Mouse (Mus musculus) hindbrain, embryonic 13.5 days (tissue): Measurements from ENCODE around the gene Mgll. TPM values are rescaled to one million over a fixed set of nuclear protein-coding genes. Genes with fewer than 3 reads are reported as not detected.

ENCODE experiments used
- ATAC-seq: fragments of 200-750 bp; cut with Nextera tagmentation; 2 replicates; pipeline ENCODE4 v1.8.0; 2017; ENCODE audit warnings: moderate TSS enrichment; ENCODE audit not compliant: low FRiP score
- H3K27ac ChIP-seq: fragments of 300-500 bp; sonication (generic); 2 replicates; pipeline ENCODE4 v1.5.1; 2015; ENCODE audit warnings: inconsistent platforms, mild to moderate bottlenecking, moderate library complexity
- H3K27me3 ChIP-seq: fragments of 300-500 bp; sonication (generic); 2 replicates; pipeline ENCODE4 v1.6.1; 2015; ENCODE audit warnings: mild to moderate bottlenecking, inconsistent platforms
- H3K36me3 ChIP-seq: fragments of 300-500 bp; sonication (generic); 2 replicates; pipeline ENCODE4 v1.6.1; 2015; ENCODE audit warnings: mild to moderate bottlenecking, inconsistent platforms
- H3K4me1 ChIP-seq: fragments of 300-500 bp; sonication (generic); replicated peaks from 2 replicates; pipeline ENCODE4 v1.6.1; 2015; ENCODE audit warnings: inconsistent platforms
- H3K4me2 ChIP-seq: fragments of 300-500 bp; sonication (generic); 2 replicates; pipeline ENCODE4 v1.6.1; 2015; ENCODE audit warnings: inconsistent platforms, mild to moderate bottlenecking, moderate library complexity
- H3K4me3 ChIP-seq: fragments of 300-500 bp; sonication (generic); 2 replicates; pipeline ENCODE4 v1.5.1; 2015; ENCODE audit warnings: mild to moderate bottlenecking, inconsistent platforms
- H3K9ac ChIP-seq: fragments of 300-500 bp; sonication (generic); 2 replicates; pipeline ENCODE4 v1.6.1; 2015; ENCODE audit warnings: mild to moderate bottlenecking, inconsistent platforms
- H3K9me3 ChIP-seq: fragments of 300-500 bp; sonication (generic); 2 replicates; pipeline ENCODE4 v1.6.1; 2016; ENCODE audit warnings: inconsistent platforms
- WGBS: fragments of 180-500 bp; shearing (Covaris S2); methylation state at CpG from one replicate; pipeline ENCODE4 v1.1.7; 2015; 5-methylcytosine and 5-hydroxymethylcytosine counted together
- polyA plus RNA-seq: library from polyadenylated mRNA; unstranded; fragments of >200 nt; fragmentation: Nextera tagmentation; extraction: Ambion mirVana; gene quantifications from 2 replicates; pipeline ENCODE4 v1.2.1, GENCODE M21; 2015

Gene Mgll
- polyA plus RNA-seq, 1 experiment from 2014 or later: 21.3 TPM

DNA sequence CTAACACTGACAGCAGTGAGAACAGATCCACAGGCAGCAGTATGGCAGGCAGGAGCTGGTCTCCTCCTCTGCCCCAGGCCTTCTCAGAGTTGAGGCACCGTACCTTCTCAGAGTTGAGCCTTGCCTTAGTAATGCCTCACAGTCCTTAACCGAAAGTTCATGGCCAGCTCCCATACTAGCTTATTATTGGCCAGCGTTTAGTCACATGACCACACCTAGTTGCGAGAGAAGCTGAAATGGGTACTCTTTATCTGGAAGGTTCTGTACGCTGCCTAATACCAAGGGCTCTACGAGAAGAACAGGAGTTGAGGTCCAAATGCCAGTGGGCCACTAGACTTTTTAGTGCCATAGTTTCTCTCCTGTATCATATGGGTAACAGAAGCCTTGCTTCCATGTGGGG is 97.1 kb downstream of the Mgll start:
- H3K4me3 ChIP-seq: no peak overlapping the region
- H3K4me2 ChIP-seq: no peak overlapping the region
- WGBS: 95% methylated on average over 6 of the region's 6 CpGs
- H3K9me3 ChIP-seq: no peaks in the 10 kb centered on the region
- no peak for ATAC-seq
- no peaks in the 10 kb centered on the region for H3K36me3 ChIP-seq
- H3K27ac ChIP-seq: no peak overlapping the region
- H3K4me1 ChIP-seq: 0 out of 2 replicates have a peak, but pooled peaks cover 4% of the 10 kb centered on the region
- 0 out of 2 replicates have a peak, but pooled peaks cover 5% of the 10 kb centered on the region for H3K27me3 ChIP-seq
- no peak overlapping the region for H3K9ac ChIP-seq

DNA sequence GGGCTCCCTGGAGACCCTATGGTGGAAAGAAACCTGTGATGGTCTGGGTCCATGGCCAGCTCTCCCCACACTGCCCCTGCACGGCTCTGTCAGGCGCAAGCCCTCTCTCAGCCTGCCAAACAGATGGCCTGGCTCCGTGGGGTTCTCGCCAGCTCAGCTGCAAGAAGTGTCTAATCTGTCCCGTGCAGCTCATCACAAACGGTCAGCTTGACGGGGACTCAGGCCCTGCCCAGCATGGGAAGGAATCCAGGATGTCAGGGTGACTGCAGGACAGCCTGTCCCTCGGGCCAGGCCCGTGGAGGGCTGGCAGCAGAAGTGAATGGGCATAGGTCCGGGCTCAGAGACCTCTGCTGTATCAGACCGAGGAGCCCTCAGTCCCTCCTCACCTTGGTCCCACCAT is 97.7 kb downstream of the Mgll start:
- 65% methylated on average over 11 of the region's 11 CpGs for WGBS
- Histone ChIP-seq H3K4me3 (no peak overlapping the region), H3K27ac (no peak overlapping the region), H3K4me1 (peaks cover 10% of the 10 kb centered on the region), H3K36me3 (no peaks in the 10 kb centered on the region), H3K4me2 (no peak overlapping the region), H3K9ac (no peak overlapping the region), H3K27me3 (0 out of 2 replicates have a peak, but pooled peaks cover 5% of the 10 kb centered on the region), H3K9me3 (no peaks in the 10 kb centered on the region)
- ATAC-seq: no peak

DNA sequence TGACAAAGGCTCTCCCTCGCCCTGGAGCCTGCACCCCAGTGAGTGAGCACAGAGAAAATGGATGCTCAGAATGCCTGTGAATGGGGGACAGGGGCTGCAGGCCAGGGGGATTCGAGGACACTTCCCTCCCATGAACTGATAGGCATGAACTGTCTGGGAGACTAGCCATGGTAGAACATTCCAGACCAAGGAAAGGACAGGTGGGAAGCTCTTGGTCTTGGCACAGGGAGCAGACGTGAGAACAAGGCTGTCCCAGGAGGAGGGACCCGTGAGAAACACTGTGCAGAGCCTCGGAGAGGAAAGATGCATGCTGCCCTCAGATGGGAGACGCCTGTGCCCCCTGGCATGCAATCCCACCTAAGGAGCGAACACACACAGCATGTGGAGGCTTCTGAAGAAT is 100.0 kb downstream of the Mgll start:
- Histone ChIP-seq H3K9me3 (no peaks in the 10 kb centered on the region), H3K9ac (no peak overlapping the region), H3K27ac (no peak overlapping the region), H3K4me1 (peaks cover 22% of the 10 kb centered on the region), H3K36me3 (no peaks in the 10 kb centered on the region), H3K27me3 (0 out of 2 replicates have a peak, but pooled peaks cover 5% of the 10 kb centered on the region), H3K4me2 (no peak overlapping the region), H3K4me3 (no peak overlapping the region)
- ATAC-seq: no peak
- WGBS: 55% methylated on average over 7 of the region's 7 CpGs

DNA sequence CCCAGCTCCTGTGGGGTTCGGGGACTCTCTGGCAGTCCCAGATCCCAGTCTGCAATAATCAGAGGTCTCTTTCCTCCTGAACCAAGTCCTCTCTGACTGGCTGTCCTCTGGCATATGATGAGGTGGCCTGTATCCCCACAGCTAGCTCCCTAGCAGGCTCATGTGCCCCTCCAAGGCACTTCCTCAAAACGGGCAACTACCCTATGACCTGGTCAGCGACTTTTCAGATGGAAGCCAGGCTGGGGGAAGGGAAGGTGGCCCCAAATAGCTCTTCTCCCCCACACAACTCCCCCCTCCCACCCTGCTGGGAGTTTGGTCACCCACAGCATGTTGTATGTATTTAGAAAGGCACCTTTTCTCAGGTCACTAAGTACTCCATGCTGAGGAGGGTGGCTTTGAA is 101.9 kb downstream of the Mgll start:
- no peaks in the 10 kb centered on the region for H3K9me3 ChIP-seq
- 58% methylated on average over 3 of the region's 3 CpGs for WGBS
- peaks cover 22% of the 10 kb centered on the region for H3K4me1 ChIP-seq
- no peaks in the 10 kb centered on the region for H3K36me3 ChIP-seq
- H3K9ac ChIP-seq: no peak overlapping the region
- H3K27ac ChIP-seq: no peak overlapping the region
- no peak overlapping the region for H3K4me3 ChIP-seq
- no peak for ATAC-seq
- 0 out of 2 replicates have a peak, but pooled peaks cover 5% of the 10 kb centered on the region for H3K27me3 ChIP-seq
- no peak overlapping the region for H3K4me2 ChIP-seq

DNA sequence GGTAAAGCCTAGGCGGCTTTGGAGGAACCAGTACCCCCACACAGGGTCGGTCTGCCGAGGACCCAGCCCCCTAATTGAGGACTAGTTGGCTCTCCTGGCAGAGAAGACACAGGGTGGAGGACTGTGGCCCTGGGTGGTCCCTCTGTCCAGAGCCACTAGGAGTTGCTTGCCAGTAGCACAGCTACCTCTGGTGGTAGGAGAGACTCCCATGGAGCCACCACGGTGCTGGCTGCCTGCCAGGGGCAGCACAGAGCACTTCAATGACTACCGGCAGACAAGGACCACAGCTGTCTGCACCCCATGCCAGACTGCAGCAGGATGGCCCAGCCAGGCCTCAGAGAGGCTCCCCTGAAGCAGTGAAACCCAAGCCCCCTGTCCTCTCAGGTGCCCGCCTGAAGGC is 102.3 kb downstream of the Mgll start:
- Histone ChIP-seq H3K4me1 (peaks cover 22% of the 10 kb centered on the region), H3K27ac (peak overlapping the region; percentile 58), H3K4me2 (no peak overlapping the region), H3K9ac (no peak overlapping the region), H3K36me3 (no peaks in the 10 kb centered on the region), H3K9me3 (no peaks in the 10 kb centered on the region), H3K4me3 (no peak overlapping the region), H3K27me3 (0 out of 2 replicates have a peak, but pooled peaks cover 5% of the 10 kb centered on the region)
- WGBS: 37% methylated on average over 6 of the region's 6 CpGs
- ATAC-seq: peak; percentile 27; the same call in 1 of the 2 replicates

DNA sequence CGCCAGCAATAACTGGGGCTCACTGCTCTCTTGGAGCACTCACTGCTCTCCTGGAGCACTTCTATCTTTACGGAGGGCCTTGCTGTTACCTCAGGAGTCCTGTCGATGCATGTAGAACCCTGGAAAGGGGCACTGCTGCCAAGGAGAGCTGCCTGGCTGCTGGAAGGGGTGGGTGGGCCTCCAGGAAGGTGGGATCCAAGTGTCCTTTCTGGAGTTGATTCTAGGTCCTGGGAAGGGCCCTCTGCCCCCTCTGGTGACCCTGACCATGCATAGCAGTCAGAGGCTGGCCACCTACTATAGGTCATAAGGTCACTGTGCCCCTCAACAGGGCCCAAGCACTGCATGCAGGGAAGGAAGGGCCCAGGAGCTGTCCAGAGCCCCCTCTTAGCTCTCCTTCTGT is 102.8 kb downstream of the Mgll start:
- Histone ChIP-seq H3K4me3 (no peak overlapping the region), H3K4me1 (peaks cover 20% of the 10 kb centered on the region), H3K27me3 (0 out of 2 replicates have a peak, but pooled peaks cover 5% of the 10 kb centered on the region), H3K27ac (peak overlapping the region; percentile 58), H3K36me3 (no peaks in the 10 kb centered on the region), H3K4me2 (no peak overlapping the region), H3K9me3 (no peaks in the 10 kb centered on the region), H3K9ac (no peak overlapping the region)
- 50% methylated on average over 3 of the region's 3 CpGs for WGBS
- no peak for ATAC-seq

DNA sequence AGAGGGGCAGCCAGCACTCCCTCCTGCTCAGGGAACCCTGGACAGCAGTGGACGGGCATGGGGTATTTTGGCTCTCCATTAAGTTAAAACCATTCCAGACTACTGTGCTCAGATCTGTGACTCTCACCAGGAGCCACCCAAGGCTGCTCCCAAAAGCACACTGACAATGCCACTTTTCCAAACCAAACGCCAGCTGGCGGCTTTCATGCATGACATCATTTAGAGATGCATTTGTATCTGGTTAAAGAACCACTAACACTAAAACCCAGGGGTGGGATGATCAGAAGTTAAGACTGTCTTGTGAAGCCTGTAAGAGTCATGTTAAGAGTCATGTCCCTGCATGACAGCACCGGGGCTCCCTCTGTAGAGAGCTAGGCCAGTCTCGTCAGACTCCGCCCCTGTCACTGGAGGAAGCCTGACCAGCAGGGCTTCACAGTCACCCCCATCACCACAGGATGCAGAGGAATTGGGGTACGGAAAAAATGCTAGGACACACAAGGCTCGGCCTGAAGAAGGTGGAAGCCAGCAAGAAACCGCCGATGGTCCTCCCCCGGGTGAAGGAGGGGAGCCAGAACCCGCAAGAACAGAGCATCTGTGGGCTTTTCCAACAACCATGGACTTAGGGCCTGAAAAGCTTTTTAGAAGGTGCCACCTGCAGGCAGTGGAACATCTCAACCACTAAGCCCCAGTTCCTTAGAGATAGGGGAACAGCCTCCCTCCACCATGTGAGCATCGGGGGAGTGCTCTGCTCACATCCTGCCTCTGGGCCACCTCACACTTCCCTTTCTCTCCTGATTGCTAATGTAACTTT is 103.4 kb downstream of the Mgll start:
- Histone ChIP-seq H3K27me3 (0 out of 2 replicates have a peak, but pooled peaks cover 5% of the 10 kb centered on the region), H3K36me3 (no peaks in the 10 kb centered on the region), H3K27ac (peak overlapping the region; percentile 58), H3K9me3 (no peaks in the 10 kb centered on the region), H3K4me3 (no peak overlapping the region), H3K9ac (no peak overlapping the region), H3K4me1 (peaks cover 19% of the 10 kb centered on the region), H3K4me2 (no peak overlapping the region)
- no peak for ATAC-seq
- WGBS: 55% methylated on average over 13 of the region's 13 CpGs

DNA sequence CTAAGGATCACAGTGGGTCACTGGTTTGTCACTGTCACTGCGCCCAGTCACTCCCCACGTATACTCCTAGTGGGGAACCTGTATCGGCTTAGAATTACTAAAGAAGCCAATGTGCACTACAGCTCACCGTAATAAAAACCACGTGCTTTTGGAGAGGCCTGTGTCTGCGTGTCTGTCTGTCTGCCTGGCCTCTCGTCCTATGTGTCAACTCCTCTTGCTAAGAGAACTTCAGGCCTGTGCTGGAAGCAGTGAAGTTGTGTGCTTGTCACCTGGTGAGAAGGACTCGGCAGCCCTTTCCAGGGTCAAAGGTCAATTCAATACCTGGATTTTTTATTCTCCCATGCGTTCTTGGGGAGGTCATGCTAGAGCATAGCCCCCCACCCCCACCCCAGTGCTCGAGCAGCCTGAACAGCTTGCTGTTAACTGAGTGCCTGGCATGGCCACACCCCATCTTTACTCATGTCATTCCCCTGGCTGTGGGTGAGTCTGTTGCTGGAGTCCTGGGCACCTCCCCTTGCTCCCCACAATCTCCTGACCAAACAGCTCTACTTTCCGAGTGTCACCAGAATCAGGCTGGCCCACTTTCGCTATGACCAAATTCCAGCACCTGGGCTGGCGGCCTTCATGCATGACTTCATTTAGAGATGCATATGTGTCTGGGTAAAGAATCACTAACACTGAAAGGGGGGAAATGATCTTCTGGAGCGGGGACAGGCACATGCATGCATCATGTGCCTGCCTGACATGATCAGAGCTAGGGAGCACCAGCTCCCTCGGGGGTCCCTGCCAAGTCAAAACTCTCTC is 104.2 kb downstream of the Mgll start:
- H3K9ac ChIP-seq: no peak overlapping the region
- no peaks in the 10 kb centered on the region for H3K9me3 ChIP-seq
- no peak overlapping the region for H3K4me2 ChIP-seq
- H3K36me3 ChIP-seq: no peaks in the 10 kb centered on the region
- 69% methylated on average over 15 of the region's 15 CpGs for WGBS
- peaks cover 19% of the 10 kb centered on the region for H3K4me1 ChIP-seq
- H3K4me3 ChIP-seq: no peak overlapping the region
- H3K27me3 ChIP-seq: 0 out of 2 replicates have a peak, but pooled peaks cover 5% of the 10 kb centered on the region
- ATAC-seq: no peak
- no peak overlapping the region for H3K27ac ChIP-seq

DNA sequence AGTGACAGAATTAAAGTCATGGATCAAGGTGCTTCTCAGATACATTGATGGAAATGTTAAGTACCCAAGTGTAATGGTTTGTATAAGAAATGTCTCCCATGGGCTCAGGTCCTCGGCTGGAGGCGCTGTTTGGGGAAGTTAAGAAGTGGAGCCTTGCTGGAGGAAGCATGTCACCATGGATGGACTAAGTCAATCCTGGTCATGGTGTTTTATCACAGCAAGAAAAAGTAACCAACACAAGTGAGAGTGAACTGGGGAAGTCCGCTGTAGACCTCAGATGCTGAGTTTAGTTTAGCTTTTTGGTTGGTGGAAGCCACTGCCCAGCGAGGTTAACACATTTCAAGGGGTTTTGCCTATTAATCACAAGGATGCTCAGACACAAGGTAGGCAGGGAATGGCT is 105.4 kb downstream of the Mgll start:
- Histone ChIP-seq H3K4me2 (no peak overlapping the region), H3K27ac (no peak overlapping the region), H3K36me3 (no peaks in the 10 kb centered on the region), H3K27me3 (no peaks in the 10 kb centered on the region), H3K4me3 (no peak overlapping the region), H3K4me1 (peaks cover 19% of the 10 kb centered on the region), H3K9ac (no peak overlapping the region), H3K9me3 (no peaks in the 10 kb centered on the region)
- 88% methylated on average over 4 of the region's 4 CpGs for WGBS
- ATAC-seq: no peak

DNA sequence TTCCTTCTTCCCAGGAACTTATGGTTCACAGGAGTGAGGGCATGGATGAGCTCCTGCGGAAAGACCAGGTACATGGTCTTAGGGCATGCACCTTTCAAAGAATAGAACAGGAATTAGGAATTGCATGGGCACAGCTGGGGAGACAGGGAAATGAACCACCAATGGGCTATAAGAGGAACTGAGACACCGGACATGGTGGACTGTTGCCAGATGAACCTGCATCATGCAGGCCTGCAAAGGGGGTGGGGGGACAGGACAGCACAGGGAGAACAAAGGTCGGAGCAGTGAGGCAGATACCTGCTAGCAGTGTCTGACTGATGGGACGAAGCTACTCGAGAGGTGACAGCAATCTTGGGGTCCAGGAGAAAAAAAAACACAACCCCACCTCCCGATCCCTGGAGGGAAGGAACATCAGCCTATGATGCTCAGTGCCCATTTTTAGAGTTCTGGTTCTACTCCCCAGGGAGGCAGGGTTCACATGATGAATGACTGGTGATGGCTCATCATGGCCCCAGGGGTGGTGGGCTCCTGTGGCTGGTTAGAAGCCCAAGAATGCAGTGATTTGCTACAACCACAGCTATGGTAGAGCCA is 106.0 kb downstream of the Mgll start:
- H3K4me1 ChIP-seq: peaks cover 19% of the 10 kb centered on the region
- H3K4me2 ChIP-seq: no peak overlapping the region
- no peak overlapping the region for H3K4me3 ChIP-seq
- 89% methylated on average over 6 of the region's 6 CpGs for WGBS
- no peaks in the 10 kb centered on the region for H3K9me3 ChIP-seq
- H3K27me3 ChIP-seq: no peaks in the 10 kb centered on the region
- H3K36me3 ChIP-seq: peaks cover 4% of the 10 kb centered on the region; the same call in 1 of the 2 replicates
- H3K9ac ChIP-seq: no peak overlapping the region
- ATAC-seq: no peak
- H3K27ac ChIP-seq: no peak overlapping the region

DNA sequence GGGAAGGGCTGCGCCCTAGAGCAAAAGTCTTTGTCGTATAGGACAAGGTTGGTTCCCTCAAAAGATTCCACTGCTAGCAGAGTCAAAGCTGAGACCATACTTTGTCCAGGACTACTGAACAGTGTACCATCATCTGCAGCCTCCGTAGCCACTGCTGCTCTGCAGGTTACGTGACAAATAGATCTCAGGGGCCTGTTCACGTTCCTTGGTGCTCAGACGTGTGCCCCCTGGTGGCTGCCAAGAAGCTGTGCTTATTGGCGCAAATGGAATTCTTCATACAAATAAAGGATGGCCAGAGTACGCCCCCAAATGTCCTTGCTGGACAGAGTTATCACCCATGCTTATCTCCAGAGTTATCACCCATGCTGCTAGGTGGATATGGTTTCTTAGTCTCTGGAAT is 107.2 kb downstream of the Mgll start:
- no peak overlapping the region for H3K9ac ChIP-seq
- 25% methylated on average over 8 of the region's 8 CpGs for WGBS

DNA sequence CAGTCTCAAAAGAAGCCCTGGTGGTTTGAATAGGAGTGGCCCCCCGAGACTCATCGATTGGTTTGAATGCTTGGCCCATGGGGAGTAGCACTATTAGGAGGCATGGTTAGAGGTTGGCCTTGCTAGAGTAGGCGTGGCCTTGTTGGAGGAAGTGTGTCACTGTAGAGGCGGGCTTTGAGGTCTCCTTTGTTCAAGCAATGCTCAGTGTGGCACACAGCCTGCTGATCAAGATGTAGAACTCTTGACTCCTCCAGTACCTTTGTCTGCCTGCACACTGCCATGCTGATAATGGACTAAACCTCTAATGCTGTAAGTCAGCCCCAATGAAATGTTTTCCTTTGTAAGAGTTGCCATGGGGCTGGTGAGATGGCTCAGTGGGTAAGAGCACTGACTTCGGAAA is 108.5 kb downstream of the Mgll start:
- WGBS: 71% methylated on average over 5 of the region's 5 CpGs
- Histone ChIP-seq H3K9ac (no peak overlapping the region), H3K4me1 (peaks cover 9% of the 10 kb centered on the region), H3K27me3 (no peaks in the 10 kb centered on the region), H3K27ac (no peak overlapping the region), H3K9me3 (no peaks in the 10 kb centered on the region), H3K4me2 (no peak overlapping the region), H3K36me3 (peaks cover 27% of the 10 kb centered on the region), H3K4me3 (no peak overlapping the region)
- ATAC-seq: no peak

More for the DNA sequence above, 107.2 kb downstream of the Mgll start:
- H3K36me3 ChIP-seq: peaks cover 15% of the 10 kb centered on the region
- H3K27ac ChIP-seq: no peak overlapping the region
- no peaks in the 10 kb centered on the region for H3K9me3 ChIP-seq
- H3K4me2 ChIP-seq: no peak overlapping the region
- peaks cover 17% of the 10 kb centered on the region for H3K4me1 ChIP-seq
- H3K4me3 ChIP-seq: no peak overlapping the region
- peak; percentile 34 for ATAC-seq
- no peaks in the 10 kb centered on the region for H3K27me3 ChIP-seq
